Mouse (Mus musculus) cerebral cortex, adult 2 months (tissue): ENCODE measurements around the gene Kpnb1.

Source experiments
- WGBS: fragments of 180-500 bp; shearing (Covaris S2); methylation state at CpG from one replicate; pipeline ENCODE4 v1.1.7; 2018; 5-methylcytosine and 5-hydroxymethylcytosine counted together

Kpnb1 gene

GRCm38 (mm10) chr11:97185704-97186614 lies 1.7 kb downstream of the Kpnb1 start:
- 65% methylated on average over 5 of the region's 5 CpGs for WGBS

- 63% methylated on average over 5 of the region's 5 CpGs for WGBS
Measured at GRCm38 (mm10) chr11:97184875-97185274, 2.8 kb downstream of the Kpnb1 start.

GRCm38 (mm10) chr11:97182446-97182845 lies 5.2 kb downstream of the Kpnb1 start:
- WGBS: 50% methylated on average over 3 of the region's 3 CpGs

- 69% methylated on average over 5 of the region's 5 CpGs for WGBS
Measured at GRCm38 (mm10) chr11:97181061-97181460, 6.6 kb downstream of the Kpnb1 start.

GRCm38 (mm10) chr11:97178198-97178597 lies 9.5 kb downstream of the Kpnb1 start:
- 77% methylated on average over 2 of the region's 2 CpGs for WGBS

GRCm38 (mm10) chr11:97176851-97177250 lies 10.8 kb downstream of the Kpnb1 start:
- 33% methylated on average over 3 of the region's 3 CpGs for WGBS

- 58% methylated on average over 7 of the region's 7 CpGs for WGBS
Measured at GRCm38 (mm10) chr11:97175499-97175898, 12.2 kb downstream of the Kpnb1 start.

- WGBS: 37% methylated on average over 6 of the region's 6 CpGs
Measured at GRCm38 (mm10) chr11:97160341-97160740, 27.3 kb downstream of the Kpnb1 start.

- 50% methylated on average over 7 of the region's 7 CpGs for WGBS
Measured at GRCm38 (mm10) chr11:97156999-97157398, 30.7 kb downstream of the Kpnb1 start.

GRCm38 (mm10) chr11:97152662-97153287 lies 34.9 kb downstream of the Kpnb1 start:
- 39% methylated on average over 10 of the region's 10 CpGs for WGBS

- 6% methylated on average over 11 of the region's 11 CpGs for WGBS
Measured at GRCm38 (mm10) chr11:97152023-97152426, 35.7 kb downstream of the Kpnb1 start.

GRCm38 (mm10) chr11:97151343-97151801 lies 36.3 kb downstream of the Kpnb1 start, which contains the start of gene Tbkbp1:
Tbkbp1 (minus strand) TSS chr11:97151495.
- under 1% methylated on average over 23 of the region's 64 CpGs for WGBS

GRCm38 (mm10) chr11:97150411-97151330 lies 37.0 kb downstream of the Kpnb1 start:
- under 1% methylated on average over 84 of the region's 102 CpGs for WGBS

GRCm38 (mm10) chr11:97149995-97150410 lies 37.7 kb downstream of the Kpnb1 start:
- 7% methylated on average over 14 of the region's 14 CpGs for WGBS

GRCm38 (mm10) chr11:97149026-97149425 lies 38.7 kb downstream of the Kpnb1 start:
- WGBS: 62% methylated on average over 9 of the region's 9 CpGs

- WGBS: 39% methylated on average over 12 of the region's 12 CpGs
Measured at GRCm38 (mm10) chr11:97148591-97148990, 39.1 kb downstream of the Kpnb1 start.

- 82% methylated on average over 8 of the region's 8 CpGs for WGBS
Measured at GRCm38 (mm10) chr11:97147333-97147732, 40.3 kb downstream of the Kpnb1 start.

- 13% methylated on average over 8 of the region's 8 CpGs for WGBS
Measured at GRCm38 (mm10) chr11:97146724-97147123, 41.0 kb downstream of the Kpnb1 start.

GRCm38 (mm10) chr11:97145951-97146350 lies 41.7 kb downstream of the Kpnb1 start:
- WGBS: 84% methylated on average over 9 of the region's 9 CpGs

GRCm38 (mm10) chr11:97145320-97145719 lies 42.4 kb downstream of the Kpnb1 start:
- 91% methylated on average over 2 of the region's 2 CpGs for WGBS

- WGBS: 88% methylated on average over 9 of the region's 9 CpGs
Measured at GRCm38 (mm10) chr11:97143196-97143900, 44.3 kb downstream of the Kpnb1 start.
